Mouse (Mus musculus) limb, embryonic 11.5 days (tissue): ENCODE measurements around the gene Gm49711. TPM values are rescaled to one million over a fixed set of nuclear protein-coding genes. Genes with fewer than 3 reads are reported as not detected.

Experiments
- ATAC-seq: fragments of 200-750 bp; cut with Nextera tagmentation; 2 replicates; pipeline ENCODE4 v1.8.0; 2017; ENCODE audit warnings: low read depth; ENCODE audit not compliant: insufficient number of reproducible peaks, low FRiP score, low TSS enrichment
- DNase-seq: peaks from one replicate; pipeline ENCODE4 v3.0.0-alpha.2; 2015; ENCODE audit warnings: low spot score
- H3K27ac ChIP-seq: fragments of 300-500 bp; sonication (generic); replicated peaks from 2 replicates; pipeline ENCODE4 v1.5.1; 2014; ENCODE audit warnings: low read depth, mild to moderate bottlenecking, low read length
- H3K27me3 ChIP-seq: fragments of 300-500 bp; sonication (generic); 2 replicates; pipeline ENCODE4 v1.6.1; 2014; ENCODE audit warnings: mild to moderate bottlenecking, low read length, mixed read lengths; ENCODE audit not compliant: control insufficient read depth, insufficient read depth
- H3K36me3 ChIP-seq: fragments of 300-500 bp; sonication (generic); 2 replicates; pipeline ENCODE4 v1.6.1; 2014; ENCODE audit warnings: mild to moderate bottlenecking, low read length, moderate library complexity, mixed read lengths; ENCODE audit not compliant: control insufficient read depth, insufficient read depth
- H3K4me1 ChIP-seq: fragments of 300-500 bp; sonication (generic); 2 replicates; pipeline ENCODE4 v1.6.1; 2014; ENCODE audit warnings: low read length, mixed read lengths; ENCODE audit not compliant: control insufficient read depth, insufficient read depth
- H3K4me2 ChIP-seq: fragments of 300-500 bp; sonication (generic); 2 replicates; pipeline ENCODE4 v1.6.1; 2014; ENCODE audit warnings: low read depth, mild to moderate bottlenecking, moderate library complexity; ENCODE audit not compliant: severe bottlenecking
- H3K4me3 ChIP-seq: fragments of 300-500 bp; sonication (generic); 2 replicates; pipeline ENCODE4 v1.5.1; 2014; ENCODE audit warnings: low read depth, low read length
- H3K9ac ChIP-seq: fragments of 300-500 bp; sonication (generic); 2 replicates; pipeline ENCODE4 v1.6.1; 2014; ENCODE audit warnings: mild to moderate bottlenecking, low read length
- H3K9me3 ChIP-seq: fragments of 300-500 bp; sonication (generic); 2 replicates; pipeline ENCODE4 v1.6.1; 2016; ENCODE audit warnings: low read length; ENCODE audit not compliant: control insufficient read depth
- WGBS: fragments of 180-500 bp; shearing (Covaris S2); extraction: QIAGEN DNeasy Blood & Tissue Kit; methylation state at CpG from one replicate; pipeline ENCODE4 v1.1.7; 2014; 5-methylcytosine and 5-hydroxymethylcytosine counted together
- polyA plus RNA-seq: library from polyadenylated mRNA; unstranded; fragments of >200 nt; fragmentation: Nextera tagmentation; extraction: Ambion mirVana; gene quantifications from 2 replicates; pipeline ENCODE4 v1.2.1, GENCODE M21; 2014

Gene Gm49711
- polyA plus RNA-seq = not detected in 2 replicates

GRCm38 (mm10) chr16:92057852-92058643, at the start of gene Gm49711, which contains the start of the genes Mrps6 and Slc5a3:
Gene Gm49711 (plus strand): TSS chr16:92058316.
Gene Mrps6 (plus strand): TSS chr16:92058270.
Gene Slc5a3 (plus strand): TSS chr16:92058322.
- WGBS = under 1% methylated on average over 86 of the region's 99 CpGs
- ATAC-seq = peak; percentile 90

GRCm38 (mm10) chr16:92009586-92009985, 48.5 kb upstream of the Gm49711 start:
- Histone ChIP-seq H3K4me1 (no peaks in the 10 kb centered on the region), H3K9ac (no peak overlapping the region), H3K4me2 (no peak overlapping the region), H3K36me3 (no peaks in the 10 kb centered on the region), H3K9me3 (no peaks in the 10 kb centered on the region), H3K27ac (no peak overlapping the region), H3K4me3 (no peak overlapping the region), H3K27me3 (no peaks in the 10 kb centered on the region)
- WGBS = 92% methylated on average over 2 of the region's 2 CpGs
- DNase-seq (no peak), ATAC-seq (no peak)

More at GRCm38 (mm10) chr16:92057852-92058643, at the start of gene Gm49711, which contains the start of the genes Mrps6 and Slc5a3:
- H3K27me3 ChIP-seq = no peaks in the 10 kb centered on the region
- peak within 1 kb of the TSS; percentile 70 for H3K9ac ChIP-seq
- H3K9me3 ChIP-seq = no peaks in the 10 kb centered on the region; the same call in 1 of the 2 replicates
- DNase-seq = peak; percentile 95
- H3K4me2 ChIP-seq = peak within 1 kb of the TSS; percentile 86
- peak within 1 kb of the TSS; percentile 56; the same call in 1 of the 2 replicates for H3K27ac ChIP-seq
- H3K4me1 ChIP-seq = peaks cover 6% of the 10 kb centered on the region; the same call in 1 of the 2 replicates
- H3K36me3 ChIP-seq = peaks cover 3% of the 10 kb centered on the region; the same call in 1 of the 2 replicates
- H3K4me3 ChIP-seq = peak within 1 kb of the TSS; percentile 87

- no peaks in the 10 kb centered on the region for H3K4me1 ChIP-seq
- H3K4me2 ChIP-seq = no peak overlapping the region
- no peak overlapping the region for H3K4me3 ChIP-seq
- DNase-seq (no peak), ATAC-seq (no peak)
- H3K27ac ChIP-seq = no peak overlapping the region
- H3K27me3 ChIP-seq = no peaks in the 10 kb centered on the region
- no peaks in the 10 kb centered on the region for H3K9me3 ChIP-seq
- H3K36me3 ChIP-seq = no peaks in the 10 kb centered on the region
- H3K9ac ChIP-seq = no peak overlapping the region
- 87% methylated on average over 8 of the region's 8 CpGs for WGBS
Observed at GRCm38 (mm10) chr16:92016792-92017191, 41.3 kb upstream of the Gm49711 start.

GRCm38 (mm10) chr16:92019141-92020118, 38.7 kb upstream of the Gm49711 start:
- WGBS = 11% methylated on average over 26 of the region's 26 CpGs
- Histone ChIP-seq H3K36me3 (no peaks in the 10 kb centered on the region), H3K27ac (no peak overlapping the region; the same call in 1 of the 2 replicates), H3K4me1 (no peaks in the 10 kb centered on the region), H3K9ac (peak overlapping the region; percentile 55), H3K27me3 (no peaks in the 10 kb centered on the region), H3K4me3 (peak overlapping the region; percentile 9), H3K9me3 (no peaks in the 10 kb centered on the region), H3K4me2 (peak overlapping the region; percentile 39)
- peak; percentile 63 for DNase-seq
- no peak for ATAC-seq

DNA sequence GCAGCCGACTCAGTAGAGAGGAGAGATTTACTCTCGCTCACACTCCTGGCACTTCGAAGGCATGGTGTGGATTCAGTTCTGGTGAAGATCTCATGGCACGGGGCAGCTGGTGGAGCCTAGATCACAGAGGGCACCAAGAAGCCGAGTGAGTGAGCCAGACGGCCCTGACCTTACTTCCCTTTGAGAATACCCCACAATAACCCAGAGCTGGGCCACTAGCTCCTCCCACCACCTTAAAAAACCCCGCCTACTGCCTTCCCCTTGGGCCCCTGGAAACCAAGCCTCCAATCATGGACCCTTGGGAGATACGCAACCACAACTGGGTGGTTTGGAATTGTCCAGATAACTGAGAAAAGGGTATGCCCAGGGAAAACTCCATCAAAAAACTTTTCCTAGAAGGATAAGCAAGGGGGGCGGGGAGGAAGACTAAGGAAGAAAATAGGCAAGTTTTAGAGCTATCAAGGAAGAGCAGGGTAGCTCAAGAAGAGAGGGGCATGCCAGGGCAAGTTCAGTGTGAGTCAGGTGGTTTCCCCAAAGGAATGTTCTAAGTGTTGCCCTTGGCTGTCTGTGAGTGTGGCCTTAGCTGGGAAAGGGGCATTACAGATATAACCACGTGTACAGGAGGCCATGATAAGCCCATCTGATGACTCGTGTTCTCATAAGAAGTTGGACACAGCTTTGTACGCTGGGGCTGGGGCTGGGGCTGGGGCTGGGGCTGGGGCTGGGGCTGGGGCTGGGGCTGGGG, 36.3 kb upstream of the Gm49711 start:
- H3K4me3 ChIP-seq = no peak overlapping the region
- DNase-seq = no peak
- H3K9me3 ChIP-seq = no peaks in the 10 kb centered on the region
- no peaks in the 10 kb centered on the region for H3K4me1 ChIP-seq
- 85% methylated on average over 12 of the region's 12 CpGs for WGBS
- no peaks in the 10 kb centered on the region for H3K27me3 ChIP-seq
- H3K36me3 ChIP-seq = no peaks in the 10 kb centered on the region
- no peak for ATAC-seq
- no peak overlapping the region for H3K27ac ChIP-seq
- H3K9ac ChIP-seq = no peak overlapping the region
- H3K4me2 ChIP-seq = no peak overlapping the region

- H3K27ac ChIP-seq = no peak overlapping the region
- no peak overlapping the region for H3K4me2 ChIP-seq
Observed at GRCm38 (mm10) chr16:92022494-92023283, 35.4 kb upstream of the Gm49711 start.

GRCm38 (mm10) chr16:92033286-92033685, 24.8 kb upstream of the Gm49711 start:
- no peaks in the 10 kb centered on the region for H3K9me3 ChIP-seq
- WGBS = 90% methylated on average over 3 of the region's 3 CpGs
- no peak overlapping the region for H3K4me3 ChIP-seq
- no peak for DNase-seq
- H3K4me2 ChIP-seq = no peak overlapping the region
- no peaks in the 10 kb centered on the region for H3K36me3 ChIP-seq
- no peaks in the 10 kb centered on the region for H3K27me3 ChIP-seq
- H3K27ac ChIP-seq = no peak overlapping the region
- no peaks in the 10 kb centered on the region for H3K4me1 ChIP-seq
- no peak for ATAC-seq
- H3K9ac ChIP-seq = no peak overlapping the region

More at GRCm38 (mm10) chr16:92022494-92023283, 35.4 kb upstream of the Gm49711 start:
- DNase-seq = no peak
- H3K9ac ChIP-seq = no peak overlapping the region
- no peaks in the 10 kb centered on the region for H3K4me1 ChIP-seq
- no peak for ATAC-seq
- H3K9me3 ChIP-seq = no peaks in the 10 kb centered on the region
- 78% methylated on average over 20 of the region's 20 CpGs for WGBS
- no peak overlapping the region for H3K4me3 ChIP-seq
- no peaks in the 10 kb centered on the region for H3K36me3 ChIP-seq
- H3K27me3 ChIP-seq = no peaks in the 10 kb centered on the region
